Mouse (Mus musculus): ENCODE measurements at regions not wholly inside any gene's neighbourhood (a gene's known extent, or its start where the extent isn't known, plus 50 kb on each side); places are given as distances from the start of the nearest gene placed in this dataset.

- TF ChIP-seq GATA1 (IDR thresholded peaks at IDR 0.05; ENCODE audit: borderline replicate concordance, low read length) (no peak), FLI1 (IDR thresholded peaks at IDR 0.05; ENCODE audit: low read length) (no peak)
Measured at GRCm38 (mm10) chr1:83747412-83747811, 339.4 kb upstream of the Sphkap start.

Measured in megakaryocyte, embryonic 14.5 days (primary cell).